Mouse (Mus musculus): ENCODE measurements at regions not wholly inside any gene's neighbourhood (a gene's known extent, or its start where the extent isn't known, plus 50 kb on each side); places are given as distances from the start of the nearest gene placed in this dataset.

DNA sequence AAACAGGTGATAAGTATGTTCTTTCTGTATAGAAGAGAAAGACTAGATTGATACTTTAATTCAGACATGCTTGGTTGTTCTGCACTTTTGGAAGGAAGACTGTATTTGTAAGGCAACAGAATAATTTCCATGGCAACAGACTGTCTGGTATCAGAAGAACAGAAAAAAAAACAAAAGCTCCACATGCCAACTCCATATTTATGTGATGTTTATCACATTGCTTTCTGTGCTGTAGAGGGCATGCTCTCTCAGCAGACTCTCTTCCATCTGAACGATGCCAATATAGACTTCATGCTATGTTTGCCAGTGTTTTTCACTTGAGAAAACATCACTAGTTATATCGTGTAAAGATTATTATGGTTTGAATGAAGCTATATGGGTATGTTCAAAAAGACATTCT lies 1333.5 kb downstream of the Gsdmc2 start:
- TF ChIP-seq CTCF (IDR thresholded peaks at IDR 0.05; ENCODE audit: low read depth) (no peak), EP300 (IDR thresholded peaks at IDR 0.05; ENCODE audit: low read depth) (no peak)
